Comparison of ENCODE assay signal across 11 mouse cellular contexts in the genomic region with DNA sequence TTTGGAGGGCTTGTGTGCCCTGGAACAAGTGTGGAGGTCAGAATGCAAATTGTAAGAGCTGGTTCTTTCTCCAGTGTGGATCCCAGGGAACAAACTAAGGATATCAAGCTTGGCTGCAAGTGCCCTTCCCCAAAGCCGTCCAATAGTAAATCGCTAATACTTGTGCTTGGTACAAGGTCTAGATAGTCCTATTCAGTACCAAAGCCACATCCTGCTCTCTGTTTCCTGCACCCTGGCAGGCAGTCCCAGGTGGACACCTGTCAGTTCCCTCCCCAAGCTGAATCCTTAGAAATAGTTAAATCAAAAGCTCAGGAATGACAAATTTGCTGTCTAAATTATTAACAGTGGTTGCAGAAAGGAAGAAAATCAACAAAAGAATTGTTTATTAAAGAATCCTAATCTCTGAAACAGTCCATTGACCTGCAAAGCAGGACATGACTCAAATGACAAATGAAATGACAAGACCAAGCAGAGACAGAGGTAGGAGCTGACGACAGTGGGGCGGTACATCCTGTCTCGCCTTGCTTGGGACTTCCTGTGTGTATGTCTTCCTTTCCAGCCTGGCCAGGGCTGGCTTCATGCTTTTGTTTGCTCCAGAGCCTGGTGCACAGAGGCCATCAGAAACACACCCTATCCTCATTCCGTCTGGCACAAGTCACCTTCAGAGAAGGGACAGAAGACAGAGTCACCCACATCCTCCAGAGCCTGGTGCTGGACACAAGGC. TPM values are rescaled to one million over a fixed set of nuclear protein-coding genes. Genes with fewer than 3 reads are reported as not detected.
A peak's percentile ranks its signal among the peaks of the same experiment; 100 is the strongest.
DNase-seq lines count a peak whose midpoint lies in the region; ATAC-seq and TF ChIP-seq lines count a peak whose summit lies in the region.
"Had no signal": no experiment of that assay in that cellular context is flagged by ENCODE, and none has a peak within 500 bp of the region (broad histone marks: within the 10 kb centered on the region; RNA-seq: fewer than 3 reads in every experiment).

No protein-coding gene starts in this region.

- TF ChIP-seq POLR2A in thymus, adult 2 months (IDR thresholded peaks at IDR 0.05; ENCODE audit: control insufficient read depth, extremely low read depth, insufficient read depth, low read length, poor library complexity), result no peak
- peak; percentile 30; the same call in 1 of the 2 replicates for TF ChIP-seq POLR2A in lung, adult 2 months (IDR thresholded peaks at IDR 0.05; ENCODE audit: borderline replicate concordance, extremely low read depth, low read depth, low read length)

- no peak for ATAC-seq in hindbrain, embryonic 11.5 days (ENCODE audit: low FRiP score)

- no peak overlapping the region for H3K9ac ChIP-seq in hindbrain, embryonic 11.5 days (ENCODE audit: low read depth, low read length)

- H3K4me2 ChIP-seq in hindbrain, embryonic 11.5 days (replicated peaks; ENCODE audit: low read depth, low read length), result no peak overlapping the region

- 50% methylated on average over 6 of the region's 6 CpGs for WGBS in thymus, adult 2 months
- 52% methylated on average over 6 of the region's 6 CpGs for WGBS in lung, adult 2 months
- WGBS in hindbrain, embryonic 11.5 days, result 77% methylated on average over 6 of the region's 6 CpGs

- H3K9me3 ChIP-seq in hindbrain, embryonic 11.5 days (ENCODE audit: control insufficient read depth, low read length), result no peaks in the 10 kb centered on the region

- H3K36me3 ChIP-seq in thymus, adult 2 months (ENCODE audit: control insufficient read depth, insufficient read depth, low read length), result no peaks in the 10 kb centered on the region
- no peaks in the 10 kb centered on the region for H3K36me3 ChIP-seq in hindbrain, embryonic 11.5 days (ENCODE audit: control insufficient read depth, insufficient read depth, low read length)

- no peak for TF ChIP-seq CTCF in thymus, adult 2 months (IDR thresholded peaks at IDR 0.05; ENCODE audit: borderline replicate concordance, control insufficient read depth, extremely low read depth, insufficient read depth, low read length, poor library complexity)
- TF ChIP-seq CTCF in lung, adult 2 months (IDR thresholded peaks at IDR 0.05; ENCODE audit: insufficient read depth, low read length), result no peak

- H3K27me3 ChIP-seq in thymus, adult 2 months (ENCODE audit: control insufficient read depth, insufficient read depth, low read length), result no peaks in the 10 kb centered on the region
- H3K27me3 ChIP-seq in hindbrain, embryonic 11.5 days (ENCODE audit: control insufficient read depth, insufficient read depth, low read length), result no peaks in the 10 kb centered on the region

- peaks cover 5% of the 10 kb centered on the region; the same call in 1 of the 2 replicates for H3K4me1 ChIP-seq in thymus, adult 2 months (replicated peaks; ENCODE audit: control insufficient read depth, insufficient read depth, low read length)
- peaks cover 5% of the 10 kb centered on the region for H3K4me1 ChIP-seq in lung, adult 2 months (ENCODE audit: control insufficient read depth, insufficient read depth, low read length)
- H3K4me1 ChIP-seq in hindbrain, embryonic 11.5 days (replicated peaks; ENCODE audit: control insufficient read depth, insufficient read depth, low read length), result no peaks in the 10 kb centered on the region

- DNase-seq in adrenal gland, adult (ENCODE audit: inconsistent age in 2 of 2, low spot score in 1 of 2), result peak; percentile 24 to 48
- DNase-seq in adrenal gland, postnatal 25 days, result no peak
- peak; percentile 53 for DNase-seq in thymus, postnatal 0 days (ENCODE audit: low spot score)
- no peak for DNase-seq in thymus, adult 2 months
- DNase-seq in lung, adult 2 months, result peak; percentile 46
- no peak for DNase-seq in testis, postnatal 14 days (ENCODE audit: low spot score)
- DNase-seq in hindbrain, embryonic 11.5 days (ENCODE audit: low spot score), result no peak
- no peak for DNase-seq in spleen, postnatal 10 days (ENCODE audit: low spot score in 2 of 2)
- DNase-seq: cerebellum, adult 9-11 months; retina, postnatal 1 day had no signal

- no peak overlapping the region for H3K27ac ChIP-seq in thymus, adult 2 months (ENCODE audit: control insufficient read depth, insufficient read depth, low read length)
- H3K27ac ChIP-seq in hindbrain, embryonic 11.5 days (ENCODE audit: low read depth, low read length), result no peak overlapping the region
- H3K27ac ChIP-seq: macrophage had no signal

- no peak overlapping the region for H3K4me3 ChIP-seq in thymus, adult 2 months (ENCODE audit: control insufficient read depth, insufficient read depth, low read length)
- H3K4me3 ChIP-seq in lung, adult 2 months (replicated peaks; ENCODE audit: extremely low read depth, low read depth, low read length), result no peak overlapping the region
- no peak overlapping the region for H3K4me3 ChIP-seq in hindbrain, embryonic 11.5 days (ENCODE audit: low read depth, low read length)

RNA-seq across cellular contexts. Expression of a gene that starts 8.2 kb away (rescaled TPM):
- 12.9 and 13.6 TPM in 2 replicates for total RNA-seq in adrenal gland, postnatal 25 days (2021)
- polyA plus RNA-seq in thymus, postnatal 0 days (2015; fragmentation: Nextera tagmentation; extraction: Ambion mirVana), result 0.96 and 1.4 TPM in 2 replicates
- 6.5 and 8.0 TPM in 2 replicates for polyA plus RNA-seq in thymus, adult 2 months (2012; rRNA removed)
- 260 and 369 TPM in 2 replicates for polyA plus RNA-seq in lung, adult 2 months (2012; rRNA removed)
- 5.5 and 7.1 TPM in 2 replicates for polyA plus RNA-seq in hindbrain, embryonic 11.5 days (2014; fragmentation: Nextera tagmentation; extraction: Ambion mirVana)

Comparison
In these comparisons a context has a peak if more than half of its experiments do, and no peak if none do; other contexts are left out.
1. DNase-seq: peak in adrenal gland, adult (2 of 2), thymus, postnatal 0 days (single experiment) and lung, adult 2 months (single experiment); none in adrenal gland, postnatal 25 days (single experiment), thymus, adult 2 months (single experiment), testis, postnatal 14 days (single experiment), hindbrain, embryonic 11.5 days (single experiment) and spleen, postnatal 10 days (0 of 2).
2. RNA of a gene that starts 8.2 kb away (polyA plus RNA-seq): 260 to 369 TPM in lung, adult 2 months; 6.5 to 8.0 TPM in thymus, adult 2 months, 5.5 to 7.1 TPM in hindbrain, embryonic 11.5 days and 0.96 to 1.4 TPM in thymus, postnatal 0 days; every median in the first group is over 10 times any median in the second.